Mouse (Mus musculus) heart, embryonic 11.5 days (tissue): ENCODE results near the gene Cd36. TPM values are rescaled to one million over a fixed set of nuclear protein-coding genes. Genes with fewer than 3 reads are reported as not detected.

Source experiments
- ATAC-seq: fragments of 200-750 bp; cut with Nextera tagmentation; replicated peaks from 2 replicates; pipeline ENCODE4 v1.8.0; 2017; ENCODE audit warnings: moderate library complexity; ENCODE audit not compliant: insufficient number of reproducible peaks, low FRiP score, low TSS enrichment
- H3K27ac ChIP-seq: fragments of 300-500 bp; sonication (generic); 2 replicates; pipeline ENCODE4 v1.5.1; 2014; ENCODE audit warnings: mild to moderate bottlenecking, low read depth, low read length
- H3K27me3 ChIP-seq: fragments of 300-500 bp; sonication (generic); 2 replicates; pipeline ENCODE4 v1.6.1; 2014; ENCODE audit warnings: mild to moderate bottlenecking, low read length, mixed read lengths; ENCODE audit not compliant: control insufficient read depth, insufficient read depth
- H3K36me3 ChIP-seq: fragments of 300-500 bp; sonication (generic); 2 replicates; pipeline ENCODE4 v1.6.1; 2014; ENCODE audit warnings: mild to moderate bottlenecking, low read length, moderate library complexity, mixed read lengths; ENCODE audit not compliant: control insufficient read depth, insufficient read depth
- H3K4me1 ChIP-seq: fragments of 300-500 bp; sonication (generic); 2 replicates; pipeline ENCODE4 v1.6.1; 2014; ENCODE audit warnings: low read length; ENCODE audit not compliant: control insufficient read depth, insufficient read depth
- H3K4me2 ChIP-seq: fragments of 300-500 bp; sonication (generic); 2 replicates; pipeline ENCODE4 v1.6.1; 2014; ENCODE audit warnings: mild to moderate bottlenecking, moderate library complexity
- H3K4me3 ChIP-seq: fragments of 300-500 bp; sonication (generic); 2 replicates; pipeline ENCODE4 v1.5.1; 2014; ENCODE audit warnings: low read depth, low read length
- H3K9ac ChIP-seq: fragments of 300-500 bp; sonication (generic); 2 replicates; pipeline ENCODE4 v1.6.1; 2014; ENCODE audit warnings: mild to moderate bottlenecking, low read depth, low read length, moderate library complexity
- H3K9me3 ChIP-seq: fragments of 300-500 bp; sonication (generic); replicated peaks from 2 replicates; pipeline ENCODE4 v1.6.1; 2016; ENCODE audit warnings: low read length; ENCODE audit not compliant: control insufficient read depth
- WGBS: fragments of 180-500 bp; shearing (Covaris S2); extraction: QIAGEN DNeasy Blood & Tissue Kit; methylation state at CpG from one replicate; pipeline ENCODE4 v1.1.7; 2014; ENCODE audit not compliant: insufficient replicate concordance; 5-methylcytosine and 5-hydroxymethylcytosine counted together
- polyA plus RNA-seq: library from polyadenylated mRNA; unstranded; fragments of >200 nt; fragmentation: Nextera tagmentation; extraction: Ambion mirVana; gene quantifications from 2 replicates; pipeline ENCODE4 v1.2.1, GENCODE M21; 2014

The Cd36 gene
- polyA plus RNA-seq, 1 experiment from 2014 or later: 46.8 TPM

GRCm38 (mm10) chr5:17839549-17839948, 49.1 kb downstream of the Cd36 start:
- WGBS: 81% methylated on average over 2 of the region's 2 CpGs
- H3K36me3 ChIP-seq: no peaks in the 10 kb centered on the region
- H3K4me3 ChIP-seq: no peak overlapping the region
- H3K9ac ChIP-seq: no peak overlapping the region
- H3K4me2 ChIP-seq: no peak overlapping the region
- H3K4me1 ChIP-seq: peaks cover 4% of the 10 kb centered on the region; the same call in 1 of the 2 replicates
- no peaks in the 10 kb centered on the region for H3K9me3 ChIP-seq
- no peaks in the 10 kb centered on the region for H3K27me3 ChIP-seq
- H3K27ac ChIP-seq: no peak overlapping the region
- ATAC-seq: no peak

GRCm38 (mm10) chr5:17836408-17836807, 52.2 kb downstream of the Cd36 start:
- WGBS: 68% methylated on average over 4 of the region's 4 CpGs
- Histone ChIP-seq H3K4me3 (no peak overlapping the region), H3K9ac (no peak overlapping the region), H3K4me2 (no peak overlapping the region), H3K27ac (no peak overlapping the region), H3K9me3 (no peaks in the 10 kb centered on the region), H3K36me3 (no peaks in the 10 kb centered on the region), H3K4me1 (no peaks in the 10 kb centered on the region), H3K27me3 (no peaks in the 10 kb centered on the region)
- no peak for ATAC-seq

GRCm38 (mm10) chr5:17835302-17836097, 53.1 kb downstream of the Cd36 start:
- no peaks in the 10 kb centered on the region for H3K9me3 ChIP-seq
- no peak for ATAC-seq
- no peak overlapping the region for H3K27ac ChIP-seq
- H3K4me1 ChIP-seq: no peaks in the 10 kb centered on the region
- H3K27me3 ChIP-seq: no peaks in the 10 kb centered on the region
- no peak overlapping the region for H3K4me2 ChIP-seq
- no peak overlapping the region for H3K9ac ChIP-seq
- H3K36me3 ChIP-seq: no peaks in the 10 kb centered on the region
- 53% methylated on average over 4 of the region's 4 CpGs for WGBS
- H3K4me3 ChIP-seq: no peak overlapping the region

GRCm38 (mm10) chr5:17833797-17834196, 54.8 kb downstream of the Cd36 start:
- H3K36me3 ChIP-seq: no peaks in the 10 kb centered on the region
- H3K9me3 ChIP-seq: no peaks in the 10 kb centered on the region
- H3K4me1 ChIP-seq: no peaks in the 10 kb centered on the region
- H3K4me2 ChIP-seq: no peak overlapping the region
- ATAC-seq: no peak
- no peak overlapping the region for H3K27ac ChIP-seq
- H3K27me3 ChIP-seq: no peaks in the 10 kb centered on the region
- WGBS: 86% methylated on average over 1 of the region's 1 CpGs
- no peak overlapping the region for H3K9ac ChIP-seq
- H3K4me3 ChIP-seq: no peak overlapping the region

GRCm38 (mm10) chr5:17830536-17830935, 58.1 kb downstream of the Cd36 start:
- Histone ChIP-seq H3K9me3 (no peaks in the 10 kb centered on the region), H3K9ac (no peak overlapping the region), H3K4me2 (no peak overlapping the region), H3K36me3 (no peaks in the 10 kb centered on the region), H3K27ac (no peak overlapping the region), H3K27me3 (no peaks in the 10 kb centered on the region), H3K4me1 (no peaks in the 10 kb centered on the region), H3K4me3 (no peak overlapping the region)
- no peak for ATAC-seq
- WGBS: 73% methylated on average over 2 of the region's 2 CpGs

GRCm38 (mm10) chr5:17828713-17829544, 59.7 kb downstream of the Cd36 start:
- Histone ChIP-seq H3K27ac (no peak overlapping the region), H3K9ac (no peak overlapping the region), H3K4me1 (no peaks in the 10 kb centered on the region), H3K9me3 (no peaks in the 10 kb centered on the region), H3K4me2 (no peak overlapping the region), H3K36me3 (no peaks in the 10 kb centered on the region), H3K4me3 (no peak overlapping the region), H3K27me3 (no peaks in the 10 kb centered on the region)
- WGBS: 75% methylated on average over 15 of the region's 15 CpGs
- ATAC-seq: no peak

GRCm38 (mm10) chr5:17821395-17821794, 67.2 kb downstream of the Cd36 start:
- Histone ChIP-seq H3K4me3 (no peak overlapping the region), H3K9me3 (no peaks in the 10 kb centered on the region), H3K27ac (no peak overlapping the region), H3K4me1 (no peaks in the 10 kb centered on the region), H3K36me3 (no peaks in the 10 kb centered on the region), H3K4me2 (no peak overlapping the region), H3K9ac (no peak overlapping the region), H3K27me3 (no peaks in the 10 kb centered on the region)
- 76% methylated on average over 1 of the region's 1 CpGs for whole genome bisulfite sequencing
- no peak for ATAC-seq

- ATAC-seq: no peak
Observed at GRCm38 (mm10) chr5:17820239-17820999, 68.2 kb downstream of the Cd36 start.

More at GRCm38 (mm10) chr5:17820239-17820999, 68.2 kb downstream of the Cd36 start:
- no peaks in the 10 kb centered on the region for H3K36me3 ChIP-seq
- no peak overlapping the region for H3K4me2 ChIP-seq
- no peaks in the 10 kb centered on the region for H3K27me3 ChIP-seq
- H3K4me1 ChIP-seq: no peaks in the 10 kb centered on the region
- H3K27ac ChIP-seq: no peak overlapping the region
- no peak overlapping the region for H3K4me3 ChIP-seq
- no peak overlapping the region for H3K9ac ChIP-seq
- 81% methylated on average over 2 of the region's 2 CpGs for WGBS
- no peaks in the 10 kb centered on the region for H3K9me3 ChIP-seq
